Mouse (Mus musculus) heart, embryonic 16.5 days (tissue): ENCODE results near the gene Xiap. TPM values are rescaled to one million over a fixed set of nuclear protein-coding genes. Genes with fewer than 3 reads are reported as not detected.

Source experiments
- ATAC-seq: fragments of 200-750 bp; cut with Nextera tagmentation; replicated peaks from 2 replicates; pipeline ENCODE4 v1.8.0; 2017; ENCODE audit warnings: moderate number of reproducible peaks; ENCODE audit not compliant: insufficient read depth, low FRiP score; ENCODE audit errors: extremely low read depth
- H3K27ac ChIP-seq: fragments of 300-500 bp; sonication (generic); 2 replicates; pipeline ENCODE4 v1.5.1; 2014; ENCODE audit warnings: mild to moderate bottlenecking, low read length, control low read depth, moderate library complexity
- H3K27me3 ChIP-seq: fragments of 300-500 bp; sonication (generic); 2 replicates; pipeline ENCODE4 v1.6.1; 2014; ENCODE audit warnings: low read length, mixed read lengths; ENCODE audit not compliant: control insufficient read depth, insufficient read depth
- H3K36me3 ChIP-seq: fragments of 300-500 bp; sonication (generic); 2 replicates; pipeline ENCODE4 v1.6.1; 2014; ENCODE audit not compliant: control insufficient read depth, insufficient read depth
- H3K4me1 ChIP-seq: fragments of 300-500 bp; sonication (generic); 2 replicates; pipeline ENCODE4 v1.6.1; 2014; ENCODE audit warnings: low read length, mixed read lengths; ENCODE audit not compliant: control insufficient read depth, insufficient read depth
- H3K4me2 ChIP-seq: fragments of 300-500 bp; sonication (generic); 2 replicates; pipeline ENCODE4 v1.6.1; 2014; ENCODE audit warnings: low read depth, mild to moderate bottlenecking, control low read depth, low read length
- H3K4me3 ChIP-seq: fragments of 300-500 bp; sonication (generic); 2 replicates; pipeline ENCODE4 v1.5.1; 2014; ENCODE audit warnings: mild to moderate bottlenecking, control low read depth, low read length
- H3K9ac ChIP-seq: fragments of 300-500 bp; sonication (generic); 2 replicates; pipeline ENCODE4 v1.6.1; 2014; ENCODE audit warnings: low read length, control low read depth
- H3K9me3 ChIP-seq: fragments of 300-500 bp; sonication (generic); replicated peaks from 2 replicates; pipeline ENCODE4 v1.6.1; 2016; ENCODE audit warnings: low read length; ENCODE audit not compliant: control insufficient read depth
- whole genome bisulfite sequencing: fragments of 180-500 bp; shearing (Covaris S2); extraction: QIAGEN DNeasy Blood & Tissue Kit; methylation state at CpG from one replicate; pipeline ENCODE4 v1.1.7; 2014; 5-methylcytosine and 5-hydroxymethylcytosine counted together
- polyA plus RNA-seq: library from polyadenylated mRNA; unstranded; fragments of >200 nt; fragmentation: Nextera tagmentation; extraction: Ambion mirVana; gene quantifications from 2 replicates; pipeline ENCODE4 v1.2.1, GENCODE M21; 2015

The Xiap gene
- polyA plus RNA-seq, 1 experiment from 2014 or later = 9.7 TPM

DNA sequence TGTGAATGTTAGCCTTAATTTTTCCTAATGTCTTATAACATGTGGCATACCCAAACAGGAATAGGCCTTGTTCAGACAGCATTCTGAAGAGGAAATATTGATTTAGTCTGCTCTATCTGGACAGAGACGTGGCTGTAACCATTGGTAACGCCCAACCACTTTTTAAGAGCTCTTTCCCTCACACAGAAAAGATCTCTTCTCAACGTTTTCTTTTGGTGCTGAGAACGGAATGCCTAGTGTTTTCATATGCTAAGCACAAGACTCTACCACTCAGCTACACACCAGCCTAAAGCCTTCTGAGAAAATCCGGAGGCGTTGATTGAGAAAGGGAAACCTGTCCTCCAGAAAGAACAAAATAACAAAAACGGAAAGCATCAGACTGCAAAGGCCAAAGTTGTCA is 25.6 kb upstream of the Xiap start:
- no peak overlapping the region for H3K4me2 ChIP-seq
- H3K36me3 ChIP-seq = no peaks in the 10 kb centered on the region
- H3K27me3 ChIP-seq = no peaks in the 10 kb centered on the region
- H3K4me1 ChIP-seq = no peaks in the 10 kb centered on the region
- H3K9ac ChIP-seq = no peak overlapping the region
- H3K9me3 ChIP-seq = no peaks in the 10 kb centered on the region
- no peak for ATAC-seq
- WGBS = 56% methylated on average over 7 of the region's 7 CpGs
- H3K27ac ChIP-seq = no peak overlapping the region
- no peak overlapping the region for H3K4me3 ChIP-seq

GRCm38 (mm10) chrX:42039481-42039880 is 20.0 kb upstream of the Xiap start:
- Histone ChIP-seq H3K4me3 (no peak overlapping the region), H3K9ac (no peak overlapping the region), H3K27me3 (no peaks in the 10 kb centered on the region), H3K4me2 (no peak overlapping the region), H3K4me1 (no peaks in the 10 kb centered on the region), H3K9me3 (no peaks in the 10 kb centered on the region), H3K27ac (no peak overlapping the region), H3K36me3 (no peaks in the 10 kb centered on the region)
- 76% methylated on average over 4 of the region's 6 CpGs for WGBS
- ATAC-seq = no peak

- H3K4me3 ChIP-seq = no peak overlapping the region
- no peaks in the 10 kb centered on the region for H3K36me3 ChIP-seq
- H3K9ac ChIP-seq = no peak overlapping the region
- H3K27ac ChIP-seq = no peak overlapping the region
- H3K27me3 ChIP-seq = no peaks in the 10 kb centered on the region
- H3K4me2 ChIP-seq = no peak overlapping the region
- H3K4me1 ChIP-seq = no peaks in the 10 kb centered on the region
- H3K9me3 ChIP-seq = no peaks in the 10 kb centered on the region
- no peak for ATAC-seq
- WGBS = 77% methylated on average over 7 of the region's 7 CpGs
Observed at GRCm38 (mm10) chrX:42044935-42045334, 14.5 kb upstream of the Xiap start.

GRCm38 (mm10) chrX:42050652-42051643 is 8.5 kb upstream of the Xiap start:
- ATAC-seq = peak; percentile 85
- 0 out of 2 replicates have a peak overlapping the region, but pooled peaks have one; percentile 40 for H3K4me2 ChIP-seq
- 41% methylated on average over 5 of the region's 5 CpGs for WGBS

GRCm38 (mm10) chrX:42057012-42057411 is 2.5 kb upstream of the Xiap start:
- WGBS = 60% methylated on average over 5 of the region's 5 CpGs
- Histone ChIP-seq H3K4me1 (no peaks in the 10 kb centered on the region), H3K27me3 (no peaks in the 10 kb centered on the region), H3K4me2 (no peak overlapping the region), H3K4me3 (no peak overlapping the region), H3K9ac (no peak overlapping the region), H3K9me3 (no peaks in the 10 kb centered on the region), H3K36me3 (no peaks in the 10 kb centered on the region), H3K27ac (no peak overlapping the region)
- no peak for ATAC-seq

More at GRCm38 (mm10) chrX:42050652-42051643, 8.5 kb upstream of the Xiap start:
- Histone ChIP-seq H3K27me3 (no peaks in the 10 kb centered on the region), H3K27ac (peak overlapping the region; percentile 88), H3K4me1 (peaks cover 6% of the 10 kb centered on the region; the same call in 1 of the 2 replicates), H3K36me3 (no peaks in the 10 kb centered on the region), H3K9me3 (no peaks in the 10 kb centered on the region), H3K9ac (no peak overlapping the region), H3K4me3 (no peak overlapping the region; the same call in 1 of the 2 replicates)

GRCm38 (mm10) chrX:42057873-42058272 is 1.6 kb upstream of the Xiap start:
- no peak overlapping the region for H3K4me2 ChIP-seq
- no peak for ATAC-seq
- H3K4me3 ChIP-seq = no peak overlapping the region
- H3K4me1 ChIP-seq = no peaks in the 10 kb centered on the region
- H3K36me3 ChIP-seq = no peaks in the 10 kb centered on the region
- H3K9me3 ChIP-seq = no peaks in the 10 kb centered on the region
- H3K9ac ChIP-seq = no peak overlapping the region
- H3K27me3 ChIP-seq = no peaks in the 10 kb centered on the region
- 67% methylated on average over 4 of the region's 4 CpGs for WGBS
- H3K27ac ChIP-seq = peak overlapping the region; percentile 53; the same call in 1 of the 2 replicates

DNA sequence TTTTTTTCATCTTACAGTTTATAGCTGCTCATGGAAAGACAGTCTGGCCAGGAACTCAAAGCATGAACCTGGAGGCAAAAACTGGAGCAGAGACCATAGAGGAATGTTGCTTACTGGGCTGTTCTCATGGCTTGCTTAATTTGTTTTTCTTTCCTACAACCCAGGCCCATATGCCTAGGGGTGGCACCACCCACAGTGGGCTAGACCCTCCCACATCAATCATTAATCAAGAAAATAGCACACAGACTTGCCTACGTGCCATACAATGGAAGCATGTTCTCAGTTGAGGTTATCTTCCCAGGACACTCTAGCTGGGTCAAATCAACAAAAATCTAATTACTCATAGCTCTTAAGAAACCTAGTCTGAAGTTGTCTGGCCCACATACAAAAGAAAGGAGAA is 4.1 kb downstream of the Xiap start:
- no peaks in the 10 kb centered on the region for H3K9me3 ChIP-seq
- no peak overlapping the region for H3K9ac ChIP-seq
- no peaks in the 10 kb centered on the region for H3K27me3 ChIP-seq
- WGBS = 77% methylated on average over 1 of the region's 1 CpGs
- no peak overlapping the region for H3K27ac ChIP-seq
- no peaks in the 10 kb centered on the region for H3K36me3 ChIP-seq
- no peak for ATAC-seq
- H3K4me2 ChIP-seq = no peak overlapping the region
- H3K4me1 ChIP-seq = no peaks in the 10 kb centered on the region
- H3K4me3 ChIP-seq = no peak overlapping the region

- no peak for ATAC-seq
- no peak overlapping the region for H3K4me2 ChIP-seq
- no peaks in the 10 kb centered on the region for H3K9me3 ChIP-seq
- H3K4me1 ChIP-seq = no peaks in the 10 kb centered on the region
- H3K36me3 ChIP-seq = no peaks in the 10 kb centered on the region
- no peaks in the 10 kb centered on the region for H3K27me3 ChIP-seq
- H3K4me3 ChIP-seq = no peak overlapping the region
- no peak overlapping the region for H3K27ac ChIP-seq
- no peak overlapping the region for H3K9ac ChIP-seq
- 77% methylated on average over 6 of the region's 6 CpGs for WGBS
Observed at GRCm38 (mm10) chrX:42065086-42065485, 5.6 kb downstream of the Xiap start.

DNA sequence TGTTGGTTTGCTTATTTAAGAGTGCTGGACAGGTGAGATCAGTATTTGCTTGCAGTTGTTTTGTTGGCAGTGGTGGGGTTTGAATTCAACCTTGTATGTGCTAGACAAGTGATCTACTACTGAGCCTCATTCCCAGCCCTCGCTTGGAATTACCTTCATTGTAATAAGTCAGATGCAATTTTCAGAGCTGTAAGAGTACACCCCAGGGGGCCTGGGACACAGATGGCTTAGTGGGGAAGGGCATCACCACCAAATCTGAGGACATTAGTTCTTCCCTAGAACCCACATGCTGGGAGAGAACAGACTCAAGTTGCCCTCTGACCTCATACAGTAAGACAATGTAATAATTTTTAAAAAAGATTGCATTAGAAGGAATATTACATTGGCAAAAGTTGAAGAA is 7.3 kb downstream of the Xiap start:
- Histone ChIP-seq H3K4me3 (no peak overlapping the region), H3K4me2 (no peak overlapping the region), H3K27me3 (no peaks in the 10 kb centered on the region), H3K27ac (no peak overlapping the region), H3K9ac (no peak overlapping the region), H3K9me3 (no peaks in the 10 kb centered on the region), H3K4me1 (no peaks in the 10 kb centered on the region), H3K36me3 (no peaks in the 10 kb centered on the region)
- 81% methylated on average over 1 of the region's 1 CpGs for WGBS
- ATAC-seq = no peak
